Mouse (Mus musculus) heart, embryonic 14.5 days (tissue): ENCODE results near the gene Gnb2. TPM values are rescaled to one million over a fixed set of nuclear protein-coding genes. Genes with fewer than 3 reads are reported as not detected.

ENCODE experiments used
- ATAC-seq: fragments of 200-750 bp; cut with Nextera tagmentation; 2 replicates; pipeline ENCODE4 v1.8.0; 2017; ENCODE audit warnings: low read depth, moderate TSS enrichment; ENCODE audit not compliant: insufficient number of reproducible peaks, insufficient read depth, low FRiP score
- H3K27ac ChIP-seq, 2 experiments: fragments of 200-500 bp in 1 of 2; fragments of 300-500 bp in 1 of 2; sonication (generic) in 1 of 2; replicated peaks in 1 of 2; 2 replicates each; pipeline ENCODE4 v1.5.1; 2012 to 2014; ENCODE audit warnings: low read depth in 2 of 2, low read length in 2 of 2, control low read depth in 1 of 2, mild to moderate bottlenecking in 1 of 2, mixed read lengths in 1 of 2; ENCODE audit not compliant: control insufficient read depth in 1 of 2, insufficient read depth in 1 of 2
- H3K27me3 ChIP-seq: fragments of 300-500 bp; sonication (generic); 2 replicates; pipeline ENCODE4 v1.6.1; 2014; ENCODE audit warnings: mild to moderate bottlenecking, low read length, control low read depth; ENCODE audit not compliant: control insufficient read depth, insufficient read depth
- H3K36me3 ChIP-seq: fragments of 300-500 bp; sonication (generic); 2 replicates; pipeline ENCODE4 v1.6.1; 2014; ENCODE audit warnings: mild to moderate bottlenecking, control low read depth, low read length, mixed read lengths; ENCODE audit not compliant: control insufficient read depth, insufficient read depth
- H3K4me1 ChIP-seq, 2 experiments: fragments of 200-500 bp in 1 of 2; fragments of 300-500 bp in 1 of 2; sonication (generic) in 1 of 2; 2 replicates each; pipeline ENCODE4 v1.6.1; 2012 to 2014; ENCODE audit warnings: low read length in 2 of 2, control low read depth in 1 of 2, mixed read lengths in 1 of 2; ENCODE audit not compliant: control insufficient read depth in 2 of 2, insufficient read depth in 2 of 2
- H3K4me2 ChIP-seq: fragments of 300-500 bp; sonication (generic); 2 replicates; pipeline ENCODE4 v1.6.1; 2014; ENCODE audit warnings: mild to moderate bottlenecking, low read length
- H3K4me3 ChIP-seq, 2 experiments: fragments of 200-500 bp in 1 of 2; fragments of 300-500 bp in 1 of 2; sonication (generic) in 1 of 2; 2 replicates each; pipeline ENCODE4 v1.5.1; 2012 to 2014; ENCODE audit warnings: low read length in 2 of 2, mild to moderate bottlenecking in 2 of 2, control low read depth in 1 of 2, low read depth in 1 of 2, moderate library complexity in 1 of 2; ENCODE audit not compliant: control insufficient read depth in 1 of 2, insufficient read depth in 1 of 2
- H3K9ac ChIP-seq: fragments of 300-500 bp; sonication (generic); 2 replicates; pipeline ENCODE4 v1.6.1; 2014; ENCODE audit warnings: mild to moderate bottlenecking, low read length
- H3K9me3 ChIP-seq: fragments of 300-500 bp; sonication (generic); 2 replicates; pipeline ENCODE4 v1.6.1; 2016; ENCODE audit warnings: low read length, control low read depth; ENCODE audit not compliant: control insufficient read depth
- WGBS: fragments of 180-500 bp; shearing (Covaris S2); extraction: QIAGEN DNeasy Blood & Tissue Kit; methylation state at CpG from one replicate; pipeline ENCODE4 v1.1.7; 2014; 5-methylcytosine and 5-hydroxymethylcytosine counted together
- polyA plus RNA-seq: library from polyadenylated mRNA; unstranded; fragments of >200 nt; fragmentation: Nextera tagmentation; extraction: Ambion mirVana; gene quantifications from 2 replicates; pipeline ENCODE4 v1.2.1, GENCODE M21; 2014

Gnb2 gene
- polyA plus RNA-seq: 296 and 340 TPM in 2 replicates

DNA sequence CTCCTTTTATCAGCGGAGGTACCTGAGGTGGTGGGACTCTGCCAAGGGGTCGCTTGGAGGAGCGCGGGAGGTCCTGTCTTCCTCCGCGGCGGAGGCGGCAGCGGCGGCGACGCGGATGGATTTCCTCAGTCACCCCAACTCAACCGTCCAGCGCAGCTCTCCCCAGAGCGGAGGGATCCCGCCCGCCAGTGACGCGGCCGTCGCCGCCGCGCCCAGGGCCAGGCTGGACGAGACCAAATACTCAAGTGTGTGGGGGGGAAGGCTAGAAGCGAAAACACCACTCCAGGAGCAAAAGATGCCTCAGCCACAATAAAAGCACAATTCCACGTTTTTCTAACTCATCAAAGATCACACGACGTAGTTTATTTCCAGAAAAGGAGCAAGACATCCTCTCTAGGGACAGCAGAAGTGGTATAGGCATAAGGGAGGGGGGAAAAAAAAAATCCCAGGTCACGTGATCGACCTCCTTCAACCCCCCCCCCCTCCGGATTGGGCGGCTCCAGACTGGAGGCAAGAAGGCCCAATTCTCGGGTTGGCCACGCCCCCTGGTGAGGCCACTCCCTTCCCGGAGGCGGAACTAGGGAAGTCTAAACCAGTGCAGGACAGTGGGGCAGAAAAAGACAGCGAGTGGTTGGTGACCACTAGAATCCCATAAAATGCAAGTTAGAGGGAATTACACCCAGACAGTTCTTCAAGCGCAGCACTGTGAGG, at the start of gene Gnb2, which contains the start of gene Epo:
Gene Gnb2, minus strand, starts transcription at position 394 of the 711 bp plus-strand sequence.
Gene Epo, minus strand, starts transcription at position 126 of the 711 bp plus-strand sequence.
- peaks cover 5 to 11% of the 10 kb centered on the region in 2 experiments for H3K4me1 ChIP-seq
- H3K9me3 ChIP-seq: no peaks in the 10 kb centered on the region
- H3K27me3 ChIP-seq: no peaks in the 10 kb centered on the region
- peak within 1 kb of the TSS; percentile 76 for H3K4me2 ChIP-seq
- H3K9ac ChIP-seq: peak within 1 kb of the TSS; percentile 82
- ATAC-seq: peak; percentile 74
- under 1% methylated on average over 40 of the region's 40 CpGs for WGBS
- peak within 1 kb of the TSS; percentile 89 to 97 for H3K27ac ChIP-seq
- peaks cover 21% of the 10 kb centered on the region for H3K36me3 ChIP-seq
- peak within 1 kb of the TSS; percentile 54 to 99 for H3K4me3 ChIP-seq

DNA sequence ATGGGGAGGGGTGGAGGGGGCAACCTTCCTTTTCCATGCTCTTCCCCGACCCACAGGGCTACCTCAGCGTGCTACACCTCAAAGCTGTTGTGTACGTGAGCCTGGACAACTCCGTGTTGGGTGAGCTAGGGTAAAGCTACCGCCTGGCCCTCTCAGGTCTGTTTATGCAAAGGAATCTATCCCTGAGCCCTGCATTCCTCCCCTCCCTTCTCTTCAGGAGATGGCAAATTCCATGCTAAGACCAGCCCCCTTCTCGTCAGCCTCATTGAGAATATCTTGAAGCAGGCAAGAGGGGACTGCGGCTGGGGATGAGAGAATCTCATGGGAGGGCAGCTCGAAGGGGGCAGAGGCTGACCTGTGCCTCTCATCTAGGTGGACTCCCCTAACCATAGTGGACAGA, 49.4 kb upstream of the Gnb2 start:
- Histone ChIP-seq H3K36me3 (no peaks in the 10 kb centered on the region), H3K9me3 (no peaks in the 10 kb centered on the region), H3K4me2 (no peak overlapping the region), H3K4me3 (no peak overlapping the region), H3K4me1 (peaks cover 0 to 6% of the 10 kb centered on the region in 2 experiments; a peak in 2 of 4 replicates), H3K27me3 (peaks cover 30% of the 10 kb centered on the region), H3K9ac (no peak overlapping the region), H3K27ac (no peak overlapping the region)
- ATAC-seq: no peak
- 23% methylated on average over 8 of the region's 8 CpGs for WGBS

- 85% methylated on average over 6 of the region's 6 CpGs for WGBS
- H3K9me3 ChIP-seq: no peaks in the 10 kb centered on the region
- H3K4me1 ChIP-seq: peaks cover 0 to 6% of the 10 kb centered on the region in 2 experiments; a peak in 2 of 4 replicates
- no peak overlapping the region for H3K27ac ChIP-seq
- H3K9ac ChIP-seq: no peak overlapping the region
- ATAC-seq: no peak
- no peaks in the 10 kb centered on the region for H3K36me3 ChIP-seq
- H3K27me3 ChIP-seq: peaks cover 30% of the 10 kb centered on the region
- no peak overlapping the region for H3K4me2 ChIP-seq
- no peak overlapping the region for H3K4me3 ChIP-seq
Measured at GRCm38 (mm10) chr5:137580246-137580645, 46.9 kb upstream of the Gnb2 start.

DNA sequence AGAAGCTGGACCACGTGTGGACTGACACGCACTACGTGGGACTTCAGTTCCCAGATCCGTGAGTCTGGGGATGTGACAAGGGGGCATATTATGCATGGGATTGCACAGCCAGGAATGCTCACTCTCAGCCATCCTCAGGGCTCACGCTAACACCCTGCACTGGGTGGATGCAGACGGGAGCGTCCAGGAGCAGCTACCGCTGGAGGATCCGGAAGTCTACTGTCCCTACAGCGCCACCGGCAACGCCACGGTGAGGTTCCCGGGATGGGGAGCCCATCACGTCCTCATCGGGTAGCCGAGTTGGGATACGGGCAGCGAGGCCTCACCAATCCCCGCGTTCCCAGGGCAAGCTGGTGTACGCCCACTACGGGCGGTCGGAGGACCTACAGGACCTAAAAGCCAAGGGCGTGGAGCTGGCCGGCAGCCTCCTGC, 41.2 kb upstream of the Gnb2 start:
- peak overlapping the region; percentile 31 for H3K4me3 ChIP-seq
- WGBS: 6% methylated on average over 27 of the region's 27 CpGs
- H3K9ac ChIP-seq: peak overlapping the region; percentile 51
- H3K4me1 ChIP-seq: peaks cover 2 to 8% of the 10 kb centered on the region in 2 experiments; a peak in 2 of 4 replicates
- H3K9me3 ChIP-seq: no peaks in the 10 kb centered on the region
- ATAC-seq: no peak
- peak overlapping the region; percentile 65 for H3K4me2 ChIP-seq
- H3K27ac ChIP-seq: no peak overlapping the region
- peaks cover 9% of the 10 kb centered on the region; the same call in 1 of the 2 replicates for H3K27me3 ChIP-seq
- H3K36me3 ChIP-seq: no peaks in the 10 kb centered on the region

- Histone ChIP-seq H3K36me3 (no peaks in the 10 kb centered on the region), H3K9ac (no peak overlapping the region), H3K27ac (no peak overlapping the region), H3K27me3 (peaks cover 9% of the 10 kb centered on the region; the same call in 1 of the 2 replicates), H3K4me3 (no peak overlapping the region), H3K4me1 (peaks cover 2 to 8% of the 10 kb centered on the region in 2 experiments; a peak in 2 of 4 replicates), H3K4me2 (no peak overlapping the region), H3K9me3 (no peaks in the 10 kb centered on the region)
- peak; percentile 14; the same call in 1 of the 2 replicates for ATAC-seq
- WGBS: 74% methylated on average over 17 of the region's 17 CpGs
Measured at GRCm38 (mm10) chr5:137570691-137571586, 37.6 kb upstream of the Gnb2 start.

GRCm38 (mm10) chr5:137570181-137570580, 36.9 kb upstream of the Gnb2 start:
- Histone ChIP-seq H3K4me2 (no peak overlapping the region), H3K4me1 (peaks cover 2 to 8% of the 10 kb centered on the region in 2 experiments; a peak in 2 of 4 replicates), H3K9ac (no peak overlapping the region), H3K9me3 (no peaks in the 10 kb centered on the region), H3K4me3 (no peak overlapping the region), H3K36me3 (no peaks in the 10 kb centered on the region), H3K27me3 (peaks cover 9% of the 10 kb centered on the region; the same call in 1 of the 2 replicates), H3K27ac (no peak overlapping the region)
- 40% methylated on average over 7 of the region's 7 CpGs for WGBS
- ATAC-seq: no peak

DNA sequence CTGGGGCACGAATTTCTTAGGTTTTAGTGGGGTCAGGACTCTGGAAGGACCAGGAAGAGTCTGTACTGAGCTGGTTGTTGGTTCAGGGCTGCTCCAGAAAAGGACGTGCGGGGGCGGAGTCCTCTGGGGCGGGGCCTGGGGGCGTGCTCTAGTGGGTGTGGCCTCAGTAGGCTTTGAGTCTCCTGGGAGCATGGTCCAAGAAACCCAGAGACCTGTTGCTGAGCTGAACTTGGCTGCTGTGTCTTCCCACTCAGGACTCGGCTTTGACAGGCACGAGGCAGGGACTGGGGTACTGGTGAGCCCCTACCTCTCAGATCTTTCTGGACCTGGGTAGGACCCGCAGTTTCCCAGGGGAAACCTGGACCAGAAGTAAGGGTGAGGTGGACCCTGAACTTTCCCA, 36.4 kb upstream of the Gnb2 start, which contains the start of gene Tfr2:
Gene Tfr2, plus strand, starts transcription at position 176 of the 400 bp plus-strand sequence.
- H3K4me1 ChIP-seq: peaks cover 2 to 6% of the 10 kb centered on the region in 2 experiments; a peak in 2 of 4 replicates
- H3K36me3 ChIP-seq: no peaks in the 10 kb centered on the region
- 0 out of 2 replicates have a peak, but pooled peaks cover 6% of the 10 kb centered on the region for H3K27me3 ChIP-seq
- 21% methylated on average over 9 of the region's 9 CpGs for WGBS
- H3K27ac ChIP-seq: no peak within 1 kb of the TSS
- no peak within 1 kb of the TSS for H3K9ac ChIP-seq
- no peak within 1 kb of the TSS for H3K4me3 ChIP-seq
- no peaks in the 10 kb centered on the region for H3K9me3 ChIP-seq
- H3K4me2 ChIP-seq: no peak within 1 kb of the TSS
- no peak for ATAC-seq
